Mouse (Mus musculus): ENCODE data around the gene Mindy1. TPM values are rescaled to one million over a fixed set of nuclear protein-coding genes. Genes with fewer than 3 reads are reported as not detected.

Mindy1 gene
- polyA plus RNA-seq, 1 experiment from 2014 or later = 39.8 TPM

- Histone ChIP-seq H3K27me3 (replicated peaks; ENCODE audit: control insufficient read depth, insufficient read depth, low read length) (no peaks in the 10 kb centered on the region), H3K4me1 (ENCODE audit: control insufficient read depth, insufficient read depth, low read length) (peaks cover 2% of the 10 kb centered on the region; the same call in 1 of the 2 replicates), H3K9ac (ENCODE audit: low read depth, low read length) (no peak overlapping the region), H3K27ac (ENCODE audit: low read length) (no peak overlapping the region), H3K9me3 (ENCODE audit: control insufficient read depth, low read length) (no peaks in the 10 kb centered on the region), H3K4me2 (ENCODE audit: low read depth, low read length) (no peak overlapping the region), H3K4me3 (ENCODE audit: low read length) (no peak overlapping the region), H3K36me3 (ENCODE audit: control insufficient read depth, insufficient read depth, low read length) (peaks cover 9% of the 10 kb centered on the region; the same call in 1 of the 2 replicates)
- no peak for ATAC-seq
- 77% methylated on average over 11 of the region's 11 CpGs for WGBS
Observed at GRCm38 (mm10) chr3:95295321-95296102, 14.4 kb downstream of the Mindy1 start.

- Histone ChIP-seq H3K9me3 (ENCODE audit: control insufficient read depth, low read length) (no peaks in the 10 kb centered on the region), H3K36me3 (ENCODE audit: control insufficient read depth, insufficient read depth, low read length) (peaks cover 9% of the 10 kb centered on the region; the same call in 1 of the 2 replicates), H3K4me2 (ENCODE audit: low read depth, low read length) (no peak overlapping the region), H3K27ac (ENCODE audit: low read length) (no peak overlapping the region), H3K4me1 (ENCODE audit: control insufficient read depth, insufficient read depth, low read length) (peaks cover 4% of the 10 kb centered on the region; the same call in 1 of the 2 replicates), H3K9ac (ENCODE audit: low read depth, low read length) (no peak overlapping the region), H3K4me3 (ENCODE audit: low read length) (no peak overlapping the region), H3K27me3 (replicated peaks; ENCODE audit: control insufficient read depth, insufficient read depth, low read length) (no peaks in the 10 kb centered on the region)
- WGBS = 9% methylated on average over 5 of the region's 5 CpGs
- no peak for ATAC-seq
Observed at GRCm38 (mm10) chr3:95296103-95296469, 14.9 kb downstream of the Mindy1 start.

- ATAC-seq = peak; percentile 89
- no peaks in the 10 kb centered on the region for H3K27me3 ChIP-seq (replicated peaks; ENCODE audit: control insufficient read depth, insufficient read depth, low read length)
- peaks cover 5% of the 10 kb centered on the region; the same call in 1 of the 2 replicates for H3K4me1 ChIP-seq (ENCODE audit: control insufficient read depth, insufficient read depth, low read length)
- no peak overlapping the region for H3K4me3 ChIP-seq (ENCODE audit: low read length)
- peak overlapping the region; percentile 61 for H3K27ac ChIP-seq (ENCODE audit: low read length)
- H3K9ac ChIP-seq (ENCODE audit: low read depth, low read length) = no peak overlapping the region
- H3K36me3 ChIP-seq (ENCODE audit: control insufficient read depth, insufficient read depth, low read length) = peaks cover 9% of the 10 kb centered on the region; the same call in 1 of the 2 replicates
- 72% methylated on average over 7 of the region's 7 CpGs for WGBS
- no peaks in the 10 kb centered on the region for H3K9me3 ChIP-seq (ENCODE audit: control insufficient read depth, low read length)
- H3K4me2 ChIP-seq (ENCODE audit: low read depth, low read length) = no peak overlapping the region
Observed at GRCm38 (mm10) chr3:95298018-95298417, 16.9 kb downstream of the Mindy1 start.

GRCm38 (mm10) chr3:95301204-95301796 is 20.2 kb downstream of the Mindy1 start:
- H3K4me3 ChIP-seq (ENCODE audit: low read length) = no peak overlapping the region
- 0 out of 2 replicates have a peak, but pooled peaks cover 5% of the 10 kb centered on the region for H3K36me3 ChIP-seq (ENCODE audit: control insufficient read depth, insufficient read depth, low read length)
- H3K9ac ChIP-seq (ENCODE audit: low read depth, low read length) = no peak overlapping the region
- H3K27ac ChIP-seq (ENCODE audit: low read length) = peak overlapping the region; percentile 59
- WGBS = 69% methylated on average over 3 of the region's 3 CpGs
- H3K4me2 ChIP-seq (ENCODE audit: low read depth, low read length) = 0 out of 2 replicates have a peak overlapping the region, but pooled peaks have one; percentile 18
- H3K4me1 ChIP-seq (ENCODE audit: control insufficient read depth, insufficient read depth, low read length) = peaks cover 5% of the 10 kb centered on the region; the same call in 1 of the 2 replicates
- H3K9me3 ChIP-seq (ENCODE audit: control insufficient read depth, low read length) = no peaks in the 10 kb centered on the region
- H3K27me3 ChIP-seq (replicated peaks; ENCODE audit: control insufficient read depth, insufficient read depth, low read length) = no peaks in the 10 kb centered on the region
- ATAC-seq = peak; percentile 50

- H3K36me3 ChIP-seq (ENCODE audit: control insufficient read depth, insufficient read depth, low read length) = no peaks in the 10 kb centered on the region
- peaks cover 2% of the 10 kb centered on the region; the same call in 1 of the 2 replicates for H3K4me1 ChIP-seq (ENCODE audit: control insufficient read depth, insufficient read depth, low read length)
- no peaks in the 10 kb centered on the region for H3K9me3 ChIP-seq (ENCODE audit: control insufficient read depth, low read length)
- H3K27ac ChIP-seq (ENCODE audit: low read length) = no peak overlapping the region
- no peak overlapping the region for H3K4me2 ChIP-seq (ENCODE audit: low read depth, low read length)
- H3K27me3 ChIP-seq (replicated peaks; ENCODE audit: control insufficient read depth, insufficient read depth, low read length) = no peaks in the 10 kb centered on the region
- no peak for ATAC-seq
- WGBS = 63% methylated on average over 4 of the region's 4 CpGs
- no peak overlapping the region for H3K9ac ChIP-seq (ENCODE audit: low read depth, low read length)
- H3K4me3 ChIP-seq (ENCODE audit: low read length) = no peak overlapping the region
Observed at GRCm38 (mm10) chr3:95306244-95306643, 25.1 kb downstream of the Mindy1 start.

GRCm38 (mm10) chr3:95307100-95307499 is 26.0 kb downstream of the Mindy1 start, which contains the start of gene Anxa9:
Gene Anxa9 (minus strand): TSS chr3:95307176.
- WGBS = 57% methylated on average over 7 of the region's 7 CpGs
- Histone ChIP-seq H3K36me3 (ENCODE audit: control insufficient read depth, insufficient read depth, low read length) (no peaks in the 10 kb centered on the region), H3K27me3 (replicated peaks; ENCODE audit: control insufficient read depth, insufficient read depth, low read length) (no peaks in the 10 kb centered on the region), H3K4me3 (ENCODE audit: low read length) (no peak within 1 kb of the TSS), H3K9me3 (ENCODE audit: control insufficient read depth, low read length) (no peaks in the 10 kb centered on the region), H3K27ac (ENCODE audit: low read length) (no peak within 1 kb of the TSS), H3K9ac (ENCODE audit: low read depth, low read length) (no peak within 1 kb of the TSS), H3K4me2 (ENCODE audit: low read depth, low read length) (no peak within 1 kb of the TSS), H3K4me1 (ENCODE audit: control insufficient read depth, insufficient read depth, low read length) (peaks cover 2% of the 10 kb centered on the region; the same call in 1 of the 2 replicates)
- ATAC-seq = no peak; the same call in 1 of the 2 replicates

- Histone ChIP-seq H3K4me1 (ENCODE audit: control insufficient read depth, insufficient read depth, low read length) (peaks cover 2% of the 10 kb centered on the region; the same call in 1 of the 2 replicates), H3K9ac (ENCODE audit: low read depth, low read length) (no peak overlapping the region), H3K9me3 (ENCODE audit: control insufficient read depth, low read length) (no peaks in the 10 kb centered on the region), H3K4me2 (ENCODE audit: low read depth, low read length) (no peak overlapping the region), H3K27me3 (replicated peaks; ENCODE audit: control insufficient read depth, insufficient read depth, low read length) (no peaks in the 10 kb centered on the region), H3K4me3 (ENCODE audit: low read length) (no peak overlapping the region), H3K36me3 (ENCODE audit: control insufficient read depth, insufficient read depth, low read length) (no peaks in the 10 kb centered on the region), H3K27ac (ENCODE audit: low read length) (no peak overlapping the region)
- no peak for ATAC-seq
- 59% methylated on average over 3 of the region's 3 CpGs for WGBS
Observed at GRCm38 (mm10) chr3:95310496-95310895, 29.4 kb downstream of the Mindy1 start.

GRCm38 (mm10) chr3:95310968-95311882 is 30.1 kb downstream of the Mindy1 start:
- H3K27ac ChIP-seq (ENCODE audit: low read length) = no peak overlapping the region
- no peaks in the 10 kb centered on the region for H3K27me3 ChIP-seq (replicated peaks; ENCODE audit: control insufficient read depth, insufficient read depth, low read length)
- H3K9me3 ChIP-seq (ENCODE audit: control insufficient read depth, low read length) = no peaks in the 10 kb centered on the region
- WGBS = 69% methylated on average over 9 of the region's 9 CpGs
- H3K4me1 ChIP-seq (ENCODE audit: control insufficient read depth, insufficient read depth, low read length) = peaks cover 6% of the 10 kb centered on the region
- no peak overlapping the region for H3K4me2 ChIP-seq (ENCODE audit: low read depth, low read length)
- no peak overlapping the region for H3K9ac ChIP-seq (ENCODE audit: low read depth, low read length)
- H3K36me3 ChIP-seq (ENCODE audit: control insufficient read depth, insufficient read depth, low read length) = no peaks in the 10 kb centered on the region
- H3K4me3 ChIP-seq (ENCODE audit: low read length) = no peak overlapping the region
- ATAC-seq = no peak

GRCm38 (mm10) chr3:95312623-95313022 is 31.5 kb downstream of the Mindy1 start:
- Histone ChIP-seq H3K27me3 (replicated peaks; ENCODE audit: control insufficient read depth, insufficient read depth, low read length) (no peaks in the 10 kb centered on the region), H3K4me3 (ENCODE audit: low read length) (no peak overlapping the region), H3K9me3 (ENCODE audit: control insufficient read depth, low read length) (no peaks in the 10 kb centered on the region), H3K36me3 (ENCODE audit: control insufficient read depth, insufficient read depth, low read length) (no peaks in the 10 kb centered on the region), H3K27ac (ENCODE audit: low read length) (no peak overlapping the region), H3K9ac (ENCODE audit: low read depth, low read length) (no peak overlapping the region), H3K4me1 (ENCODE audit: control insufficient read depth, insufficient read depth, low read length) (peaks cover 14% of the 10 kb centered on the region), H3K4me2 (ENCODE audit: low read depth, low read length) (no peak overlapping the region)
- no peak for ATAC-seq
- 72% methylated on average over 6 of the region's 6 CpGs for WGBS
